Mouse (Mus musculus): Measurements from ENCODE around the gene Lztfl1.

DNA sequence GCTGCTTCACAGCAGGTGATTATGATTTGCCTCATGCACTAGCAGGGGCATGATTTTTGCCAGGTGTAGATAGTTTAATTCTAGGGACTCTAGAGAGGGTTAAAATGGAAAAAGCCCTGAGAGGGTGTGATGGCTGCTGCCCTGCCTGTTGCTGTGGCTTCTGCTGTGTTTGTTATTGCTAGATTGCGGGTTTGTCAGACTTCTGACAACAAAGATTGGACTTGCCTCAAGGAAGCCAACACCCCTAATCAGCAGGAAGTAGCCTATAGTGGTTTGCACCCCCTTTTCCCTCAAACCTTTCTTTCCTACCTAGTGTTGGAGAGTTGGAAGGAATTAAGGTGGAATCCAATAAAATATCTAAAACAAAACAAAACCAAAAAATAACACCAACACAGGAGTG lies 29.3 kb downstream of the Lztfl1 start:
- TF ChIP-seq CTCF (IDR thresholded peaks at IDR 0.05; ENCODE audit: low read depth, low read length) (no peak), POLR2A (IDR thresholded peaks at IDR 0.05; ENCODE audit: extremely low read depth, insufficient read depth, low read length) (no peak)
